Mouse (Mus musculus) hindbrain, postnatal 0 days (tissue): ENCODE measurements around the gene Trp53inp2. TPM values are rescaled to one million over a fixed set of nuclear protein-coding genes. Genes with fewer than 3 reads are reported as not detected.

Experiments used
- ATAC-seq: fragments of 200-750 bp; cut with Nextera tagmentation; 2 replicates; pipeline ENCODE4 v1.8.0; 2017; ENCODE audit warnings: mild to moderate bottlenecking, moderate TSS enrichment, moderate library complexity
- DNase-seq: peaks from one replicate; pipeline ENCODE4 v3.0.0-alpha.2; 2015; ENCODE audit warnings: low spot score
- H3K27ac ChIP-seq: fragments of 300-500 bp; sonication (generic); 2 replicates; pipeline ENCODE4 v1.5.1; 2014; ENCODE audit warnings: mild to moderate bottlenecking
- H3K27me3 ChIP-seq: fragments of 300-500 bp; sonication (generic); 2 replicates; pipeline ENCODE4 v1.6.1; 2014; ENCODE audit warnings: low read length, mixed read lengths; ENCODE audit not compliant: insufficient read depth
- H3K36me3 ChIP-seq: fragments of 300-500 bp; sonication (generic); 2 replicates; pipeline ENCODE4 v1.6.1; 2014; ENCODE audit warnings: low read length, mixed read lengths; ENCODE audit not compliant: insufficient read depth
- H3K4me1 ChIP-seq: fragments of 300-500 bp; sonication (generic); 2 replicates; pipeline ENCODE4 v1.6.1; 2014; ENCODE audit warnings: antibody characterized with exemption, low read length, mixed read lengths; ENCODE audit not compliant: insufficient read depth
- H3K4me2 ChIP-seq: fragments of 300-500 bp; sonication (generic); 2 replicates; pipeline ENCODE4 v1.6.1; 2014; ENCODE audit warnings: low read depth, mild to moderate bottlenecking, low read length, moderate library complexity, mixed read lengths
- H3K4me3 ChIP-seq: fragments of 300-500 bp; sonication (generic); 2 replicates; pipeline ENCODE4 v1.5.1; 2014; ENCODE audit warnings: low read length
- H3K9ac ChIP-seq: fragments of 300-500 bp; sonication (generic); replicated peaks from 2 replicates; pipeline ENCODE4 v1.6.1; 2014; ENCODE audit warnings: mild to moderate bottlenecking, low read length, moderate library complexity, mixed read lengths
- H3K9me3 ChIP-seq: fragments of 300-500 bp; sonication (generic); 2 replicates; pipeline ENCODE4 v1.6.1; 2016; ENCODE audit warnings: low read length, mixed read lengths
- CTCF ChIP-seq: IDR thresholded peaks from 2 replicates; pipeline ENCODE4 v1.5.1; 2016; ENCODE audit warnings: antibody characterized with exemption, control low read depth, low read depth
- WGBS: fragments of 180-500 bp; shearing (Covaris S2); extraction: QIAGEN DNeasy Blood & Tissue Kit; methylation state at CpG from one replicate; pipeline ENCODE4 v1.1.7; 2014; 5-methylcytosine and 5-hydroxymethylcytosine counted together
- polyA plus RNA-seq: library from polyadenylated mRNA; unstranded; fragments of >200 nt; fragmentation: Nextera tagmentation; extraction: Ambion mirVana; gene quantifications from 2 replicates; pipeline ENCODE4 v1.2.1, GENCODE M21; 2015
- total RNA-seq: library from RNA; depleted of rRNA; stranded (reverse); fragments of >200 nt; gene quantifications from 2 replicates; pipeline ENCODE4 v1.2.3, GENCODE M21; 2014

Trp53inp2 gene
- total and polyA plus RNA-seq, 2 experiments from 2014 or later: 61.3 to 120 TPM

DNA sequence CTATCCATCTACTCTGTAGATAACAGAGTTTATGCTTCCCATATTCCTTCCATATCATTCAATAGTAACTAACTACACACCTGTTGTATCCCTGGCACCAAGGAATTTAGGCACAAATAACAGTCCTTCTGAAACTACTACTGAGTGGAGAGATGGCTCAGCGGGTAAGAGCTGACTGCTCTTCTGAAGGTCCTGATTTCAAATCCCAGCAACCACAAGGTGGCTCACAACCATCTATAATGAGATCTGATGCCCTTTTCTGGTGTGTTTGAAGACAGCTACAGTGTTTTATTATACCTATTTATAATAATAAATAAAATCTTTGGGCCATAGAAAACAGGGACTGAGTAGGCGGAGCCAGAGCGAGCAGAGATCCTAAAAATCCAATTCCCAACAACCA lies 26.5 kb upstream of the Trp53inp2 start:
- Histone ChIP-seq H3K36me3 (no peaks in the 10 kb centered on the region), H3K4me1 (no peaks in the 10 kb centered on the region), H3K4me3 (no peak overlapping the region), H3K4me2 (no peak overlapping the region), H3K27ac (no peak overlapping the region), H3K9me3 (no peaks in the 10 kb centered on the region), H3K9ac (no peak overlapping the region), H3K27me3 (no peaks in the 10 kb centered on the region)
- 0 out of 2 replicates have a peak, but pooled peaks have one; percentile 6 for TF ChIP-seq CTCF
- ATAC-seq (no peak), DNase-seq (no peak)
- 93% methylated on average over 3 of the region's 3 CpGs for WGBS

GRCm38 (mm10) chr2:155356971-155357591 lies 23.8 kb upstream of the Trp53inp2 start, which contains the start of gene Pigu:
Pigu (minus strand) TSS chr2:155357430.
- no peak for TF ChIP-seq CTCF
- Histone ChIP-seq H3K9me3 (no peaks in the 10 kb centered on the region), H3K27me3 (no peaks in the 10 kb centered on the region), H3K27ac (peak within 1 kb of the TSS; percentile 69), H3K4me1 (no peaks in the 10 kb centered on the region), H3K36me3 (no peaks in the 10 kb centered on the region), H3K4me3 (peak within 1 kb of the TSS; percentile 54), H3K4me2 (peak within 1 kb of the TSS; percentile 70), H3K9ac (peak within 1 kb of the TSS; percentile 61)
- WGBS: under 1% methylated on average over 38 of the region's 38 CpGs
- peak; percentile 99 for ATAC-seq
- peak; percentile 98 for DNase-seq

GRCm38 (mm10) chr2:155357686-155358399 lies 23.0 kb upstream of the Trp53inp2 start:
- Histone ChIP-seq H3K4me2 (peak overlapping the region; percentile 70), H3K27me3 (no peaks in the 10 kb centered on the region), H3K4me1 (no peaks in the 10 kb centered on the region), H3K36me3 (no peaks in the 10 kb centered on the region), H3K27ac (peak overlapping the region; percentile 17; the same call in 1 of the 2 replicates), H3K4me3 (peak overlapping the region; percentile 54), H3K9me3 (no peaks in the 10 kb centered on the region), H3K9ac (peak overlapping the region; percentile 61)
- TF ChIP-seq CTCF: no peak
- peak; percentile 25; the same call in 1 of the 2 replicates for ATAC-seq
- peak; percentile 46 for DNase-seq
- 32% methylated on average over 14 of the region's 14 CpGs for WGBS

GRCm38 (mm10) chr2:155367635-155368284 lies 13.1 kb upstream of the Trp53inp2 start:
- Histone ChIP-seq H3K36me3 (no peaks in the 10 kb centered on the region), H3K4me3 (no peak overlapping the region), H3K9me3 (no peaks in the 10 kb centered on the region), H3K4me1 (no peaks in the 10 kb centered on the region), H3K27me3 (no peaks in the 10 kb centered on the region), H3K9ac (no peak overlapping the region), H3K4me2 (no peak overlapping the region), H3K27ac (no peak overlapping the region)
- DNase-seq (no peak), ATAC-seq (no peak)
- no peak for TF ChIP-seq CTCF
- WGBS: 80% methylated on average over 7 of the region's 7 CpGs

GRCm38 (mm10) chr2:155369333-155369883 lies 11.5 kb upstream of the Trp53inp2 start:
- H3K9ac ChIP-seq: no peak overlapping the region
- 63% methylated on average over 7 of the region's 7 CpGs for WGBS
- H3K27ac ChIP-seq: peak overlapping the region; percentile 1; the same call in 1 of the 2 replicates
- H3K27me3 ChIP-seq: no peaks in the 10 kb centered on the region
- TF ChIP-seq CTCF: no peak
- H3K4me3 ChIP-seq: no peak overlapping the region
- no peak overlapping the region for H3K4me2 ChIP-seq
- no peaks in the 10 kb centered on the region for H3K4me1 ChIP-seq
- no peaks in the 10 kb centered on the region for H3K36me3 ChIP-seq
- DNase-seq (peak; percentile 57), ATAC-seq (no peak)
- no peaks in the 10 kb centered on the region for H3K9me3 ChIP-seq

DNA sequence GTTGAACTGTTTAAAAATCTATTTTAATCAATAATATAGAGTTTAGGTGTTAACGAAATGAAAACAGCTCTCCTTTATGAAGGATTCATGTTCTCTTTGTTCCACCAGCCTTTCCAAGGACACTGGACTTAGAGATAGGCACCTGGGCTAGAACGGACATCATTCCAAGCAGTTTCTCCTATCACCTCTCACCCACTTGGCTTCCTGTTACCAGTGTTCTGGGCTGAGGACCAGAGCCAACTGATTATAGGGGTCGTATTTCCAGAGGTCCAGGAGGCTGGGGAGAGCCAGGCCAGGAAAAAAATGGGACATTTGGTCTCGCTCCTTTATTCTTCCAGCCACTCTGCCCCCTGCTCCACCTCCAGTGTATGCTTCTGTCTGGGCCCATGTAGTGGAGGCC lies 8.4 kb upstream of the Trp53inp2 start:
- no peak overlapping the region for H3K9ac ChIP-seq
- H3K27me3 ChIP-seq: no peaks in the 10 kb centered on the region
- DNase-seq (no peak), ATAC-seq (no peak)
- TF ChIP-seq CTCF: no peak
- no peaks in the 10 kb centered on the region for H3K36me3 ChIP-seq
- no peak overlapping the region for H3K27ac ChIP-seq
- no peak overlapping the region for H3K4me3 ChIP-seq
- no peaks in the 10 kb centered on the region for H3K4me1 ChIP-seq
- no peak overlapping the region for H3K4me2 ChIP-seq
- 68% methylated on average over 4 of the region's 4 CpGs for WGBS
- no peaks in the 10 kb centered on the region for H3K9me3 ChIP-seq
